Mouse (Mus musculus) limb, embryonic 11.5 days (tissue): Measurements from ENCODE around the gene Ifna7. TPM values are rescaled to one million over a fixed set of nuclear protein-coding genes. Genes with fewer than 3 reads are reported as not detected.
"Not testable (repeated sequence)": the region's sequence is repeated elsewhere in the genome, so short reads cannot be mapped to it uniquely, and the experiment has no call there.

Experiments used
- ATAC-seq: fragments of 200-750 bp; cut with Nextera tagmentation; 2 replicates; pipeline ENCODE4 v1.8.0; 2017; ENCODE audit warnings: low read depth; ENCODE audit not compliant: insufficient number of reproducible peaks, low FRiP score, low TSS enrichment
- DNase-seq: peaks from one replicate; pipeline ENCODE4 v3.0.0-alpha.2; 2015; ENCODE audit warnings: low spot score
- H3K27ac ChIP-seq: fragments of 300-500 bp; sonication (generic); replicated peaks from 2 replicates; pipeline ENCODE4 v1.5.1; 2014; ENCODE audit warnings: low read depth, mild to moderate bottlenecking, low read length
- H3K27me3 ChIP-seq: fragments of 300-500 bp; sonication (generic); 2 replicates; pipeline ENCODE4 v1.6.1; 2014; ENCODE audit warnings: mild to moderate bottlenecking, low read length, mixed read lengths; ENCODE audit not compliant: control insufficient read depth, insufficient read depth
- H3K36me3 ChIP-seq: fragments of 300-500 bp; sonication (generic); 2 replicates; pipeline ENCODE4 v1.6.1; 2014; ENCODE audit warnings: mild to moderate bottlenecking, low read length, moderate library complexity, mixed read lengths; ENCODE audit not compliant: control insufficient read depth, insufficient read depth
- H3K4me1 ChIP-seq: fragments of 300-500 bp; sonication (generic); 2 replicates; pipeline ENCODE4 v1.6.1; 2014; ENCODE audit warnings: low read length, mixed read lengths; ENCODE audit not compliant: control insufficient read depth, insufficient read depth
- H3K4me2 ChIP-seq: fragments of 300-500 bp; sonication (generic); 2 replicates; pipeline ENCODE4 v1.6.1; 2014; ENCODE audit warnings: low read depth, mild to moderate bottlenecking, moderate library complexity; ENCODE audit not compliant: severe bottlenecking
- H3K4me3 ChIP-seq: fragments of 300-500 bp; sonication (generic); 2 replicates; pipeline ENCODE4 v1.5.1; 2014; ENCODE audit warnings: low read depth, low read length
- H3K9ac ChIP-seq: fragments of 300-500 bp; sonication (generic); 2 replicates; pipeline ENCODE4 v1.6.1; 2014; ENCODE audit warnings: mild to moderate bottlenecking, low read length
- H3K9me3 ChIP-seq: fragments of 300-500 bp; sonication (generic); 2 replicates; pipeline ENCODE4 v1.6.1; 2016; ENCODE audit warnings: low read length; ENCODE audit not compliant: control insufficient read depth
- WGBS: fragments of 180-500 bp; shearing (Covaris S2); extraction: QIAGEN DNeasy Blood & Tissue Kit; methylation state at CpG from one replicate; pipeline ENCODE4 v1.1.7; 2014; 5-methylcytosine and 5-hydroxymethylcytosine counted together
- polyA plus RNA-seq: library from polyadenylated mRNA; unstranded; fragments of >200 nt; fragmentation: Nextera tagmentation; extraction: Ambion mirVana; gene quantifications from 2 replicates; pipeline ENCODE4 v1.2.1, GENCODE M21; 2014

Ifna7 gene
- polyA plus RNA-seq, 1 experiment from 2014 or later, result not detected

DNA sequence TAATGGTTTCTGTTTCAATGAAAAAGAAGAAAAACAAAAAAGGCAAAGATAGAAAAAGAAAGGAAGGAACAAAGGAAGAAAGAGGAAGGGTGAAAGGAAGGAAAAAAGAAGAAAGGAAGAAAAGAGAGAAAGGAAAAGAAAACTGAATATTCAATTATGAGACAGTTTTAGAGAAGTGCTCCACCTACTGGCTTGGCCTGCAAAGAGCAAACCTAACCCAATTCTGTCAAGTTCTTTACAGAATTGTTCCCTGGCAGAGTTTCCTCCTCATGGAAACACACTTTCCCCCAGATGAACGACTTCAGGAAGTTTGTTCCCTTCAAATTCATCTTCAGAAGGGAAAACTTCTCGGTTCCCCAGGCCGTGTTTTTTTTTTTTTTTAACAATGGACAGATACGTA is 7.0 kb downstream of the Ifna7 start:
- Histone ChIP-seq H3K27ac (no peak overlapping the region), H3K4me2 (no peak overlapping the region), H3K4me3 (no peak overlapping the region), H3K9me3 (no peaks in the 10 kb centered on the region), H3K4me1 (no peaks in the 10 kb centered on the region), H3K36me3 (no peaks in the 10 kb centered on the region), H3K27me3 (no peaks in the 10 kb centered on the region), H3K9ac (no peak overlapping the region)
- 24% methylated on average over 4 of the region's 4 CpGs for WGBS
- DNase-seq (peak; percentile 26), ATAC-seq (no peak)

DNA sequence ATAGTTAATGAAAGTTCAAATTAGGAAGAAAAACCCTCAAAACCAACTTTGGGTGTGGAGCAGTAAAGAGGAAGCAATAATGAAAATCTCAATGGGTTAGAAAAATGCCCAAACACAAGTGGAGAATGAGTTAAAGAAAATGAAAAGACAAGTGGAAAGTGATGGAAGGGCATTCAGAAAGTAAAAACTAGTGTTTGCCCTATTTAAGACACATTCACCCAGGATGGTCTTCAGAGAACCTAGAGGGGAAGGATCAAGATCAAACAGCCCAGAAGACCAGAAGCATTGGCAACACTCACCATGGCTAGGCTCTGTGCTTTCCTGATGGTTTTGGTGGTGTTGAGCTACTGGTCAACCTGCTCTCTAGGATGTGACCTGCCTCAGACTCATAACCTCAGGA is 11.1 kb downstream of the Ifna7 start, which contains the start of gene Ifna6:
Gene Ifna6, plus strand, starts transcription at position 301 of the 400 bp plus-strand sequence.
- not testable (repeated sequence) for H3K4me1 ChIP-seq, H3K4me3 ChIP-seq, H3K27me3 ChIP-seq, ATAC-seq, H3K27ac ChIP-seq, H3K4me2 ChIP-seq, H3K36me3 ChIP-seq, DNase-seq, H3K9ac ChIP-seq, H3K9me3 ChIP-seq

DNA sequence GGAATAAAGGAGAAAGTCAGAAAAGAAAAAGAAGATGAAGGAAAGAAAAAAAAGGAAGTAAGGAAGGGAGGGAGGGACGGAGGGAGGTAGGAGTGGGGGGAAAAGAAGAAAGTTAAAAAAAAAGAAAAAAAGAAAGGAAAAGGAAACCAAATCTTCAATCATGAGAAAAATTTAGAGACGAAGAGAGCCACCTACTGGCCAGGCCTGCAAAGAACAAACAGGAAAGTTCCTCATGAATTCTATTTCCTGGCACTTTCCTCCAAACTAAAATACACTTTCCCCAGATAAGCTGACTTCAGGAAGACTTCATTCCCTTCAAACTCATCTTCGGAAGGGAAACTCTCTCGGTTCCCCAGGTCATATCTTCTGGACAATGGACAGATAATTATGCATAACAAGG is 14.5 kb downstream of the Ifna7 start:
- 31% methylated on average over 4 of the region's 4 CpGs for WGBS
- no peaks in the 10 kb centered on the region for H3K27me3 ChIP-seq
- peak; percentile 38 for DNase-seq
- H3K9ac ChIP-seq, result no peak overlapping the region
- no peak overlapping the region for H3K4me3 ChIP-seq
- no peak overlapping the region for H3K27ac ChIP-seq
- no peaks in the 10 kb centered on the region for H3K36me3 ChIP-seq
- H3K4me1 ChIP-seq, result no peaks in the 10 kb centered on the region
- H3K9me3 ChIP-seq, result no peaks in the 10 kb centered on the region
- H3K4me2 ChIP-seq, result no peak overlapping the region
- no peak for ATAC-seq

DNA sequence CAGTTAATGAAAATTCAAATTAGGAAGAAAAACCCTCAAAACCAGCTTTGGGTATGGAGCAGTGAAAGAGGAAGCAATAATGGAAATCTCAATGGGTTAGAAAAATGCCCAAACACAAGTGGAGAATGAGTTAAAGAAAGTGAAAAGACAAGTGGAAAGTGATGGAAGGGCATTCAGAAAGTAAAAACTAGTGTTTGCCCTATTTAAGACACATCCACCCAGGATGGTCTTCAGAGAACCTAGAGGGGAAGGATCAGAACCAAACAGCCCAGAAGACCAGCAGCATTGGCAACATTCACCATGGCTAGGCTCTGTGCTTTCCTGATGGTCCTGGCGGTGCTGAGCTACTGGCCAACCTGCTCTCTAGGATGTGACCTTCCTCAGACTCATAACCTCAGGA is 19.2 kb downstream of the Ifna7 start, which contains the start of gene Ifna5:
Gene Ifna5, plus strand, starts transcription at position 301 of the 400 bp plus-strand sequence.
- DNase-seq, H3K27ac ChIP-seq, H3K9me3 ChIP-seq, H3K4me2 ChIP-seq, H3K9ac ChIP-seq, H3K36me3 ChIP-seq, H3K4me1 ChIP-seq, H3K4me3 ChIP-seq, H3K27me3 ChIP-seq, ATAC-seq: not testable (repeated sequence)
- WGBS, result 80% methylated on average over 1 of the region's 1 CpGs

DNA sequence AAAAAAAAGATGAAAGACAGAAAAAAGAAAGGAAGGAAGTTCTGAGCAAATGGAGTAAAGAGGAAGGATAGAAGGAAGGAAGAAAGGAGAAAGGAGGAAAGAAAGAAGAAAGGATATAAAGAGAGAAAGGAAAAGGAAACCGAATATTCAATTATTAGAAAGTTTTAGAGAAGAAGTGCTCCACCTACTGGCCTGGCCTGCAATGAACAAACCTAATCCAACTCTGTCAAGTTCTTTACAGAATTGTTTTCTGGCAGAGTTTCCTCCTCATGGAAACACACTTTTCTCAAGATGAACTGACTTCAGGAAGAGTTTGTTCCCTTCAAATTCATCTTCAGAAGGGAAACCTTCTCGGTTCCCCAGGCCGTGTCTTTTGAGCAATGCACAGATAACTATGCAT is 22.8 kb downstream of the Ifna7 start:
- Histone ChIP-seq H3K4me1 (no peaks in the 10 kb centered on the region), H3K4me2 (no peak overlapping the region), H3K9ac (no peak overlapping the region), H3K36me3 (no peaks in the 10 kb centered on the region), H3K27me3 (no peaks in the 10 kb centered on the region), H3K27ac (no peak overlapping the region), H3K9me3 (no peaks in the 10 kb centered on the region), H3K4me3 (no peak overlapping the region)
- no peak for ATAC-seq
- 53% methylated on average over 3 of the region's 3 CpGs for WGBS
- no peak for DNase-seq

DNA sequence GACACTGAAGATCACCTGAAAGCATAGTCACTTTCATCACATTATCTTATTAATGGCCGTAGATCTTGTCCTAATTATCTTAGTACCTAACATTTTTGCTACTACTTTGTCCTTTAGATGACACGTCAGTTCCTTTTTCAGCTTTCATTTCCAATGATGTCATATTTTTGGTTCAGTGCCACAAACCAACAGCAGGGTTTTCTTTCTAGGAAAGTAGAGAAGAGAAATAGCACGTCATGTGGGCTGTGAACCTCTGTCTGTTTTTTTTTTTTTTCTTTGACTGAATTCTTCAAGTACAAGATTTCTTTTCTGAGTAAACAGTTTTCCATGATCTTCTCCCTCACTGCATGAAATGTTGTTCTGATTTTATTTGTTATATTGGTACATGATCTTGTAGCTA is 24.0 kb downstream of the Ifna7 start:
- no peaks in the 10 kb centered on the region for H3K9me3 ChIP-seq
- no peak overlapping the region for H3K4me2 ChIP-seq
- DNase-seq (no peak), ATAC-seq (no peak)
- no peak overlapping the region for H3K4me3 ChIP-seq
- no peak overlapping the region for H3K9ac ChIP-seq
- H3K27me3 ChIP-seq, result no peaks in the 10 kb centered on the region
- H3K36me3 ChIP-seq, result no peaks in the 10 kb centered on the region
- no peaks in the 10 kb centered on the region for H3K4me1 ChIP-seq
- WGBS, result 82% methylated on average over 3 of the region's 3 CpGs
- H3K27ac ChIP-seq, result no peak overlapping the region

DNA sequence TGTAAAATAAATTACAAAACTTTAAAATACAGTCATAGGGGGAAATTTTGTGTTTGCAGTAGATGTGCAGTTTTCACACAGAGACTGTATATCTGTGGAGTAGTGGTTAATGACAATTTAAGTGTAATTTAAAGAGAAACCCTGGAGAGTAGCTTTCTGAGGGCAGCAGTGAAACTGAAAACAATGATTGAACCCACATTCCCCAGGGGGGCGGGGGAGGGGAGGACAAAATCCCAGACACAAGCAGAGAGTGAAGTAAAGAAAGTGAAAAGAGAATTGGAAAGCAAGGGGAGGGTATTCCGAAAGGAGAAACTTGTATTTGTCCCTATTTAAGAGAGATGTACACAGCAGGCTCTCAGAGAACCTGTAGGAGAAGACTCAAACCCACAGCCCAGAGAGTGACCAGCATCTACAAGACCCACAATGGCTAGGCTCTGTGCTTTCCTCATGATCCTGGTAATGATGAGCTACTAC is 25.4 kb downstream of the Ifna7 start, which contains the start of gene Ifna4:
Gene Ifna4, plus strand, starts transcription at position 424 of the 474 bp plus-strand sequence.
- Histone ChIP-seq H3K27me3 (no peaks in the 10 kb centered on the region), H3K4me2 (no peak within 1 kb of the TSS), H3K27ac (no peak within 1 kb of the TSS), H3K36me3 (no peaks in the 10 kb centered on the region), H3K9me3 (no peaks in the 10 kb centered on the region), H3K4me1 (no peaks in the 10 kb centered on the region), H3K4me3 (no peak within 1 kb of the TSS), H3K9ac (no peak within 1 kb of the TSS)
- 64% methylated on average over 2 of the region's 2 CpGs for WGBS
- DNase-seq (no peak), ATAC-seq (no peak)

DNA sequence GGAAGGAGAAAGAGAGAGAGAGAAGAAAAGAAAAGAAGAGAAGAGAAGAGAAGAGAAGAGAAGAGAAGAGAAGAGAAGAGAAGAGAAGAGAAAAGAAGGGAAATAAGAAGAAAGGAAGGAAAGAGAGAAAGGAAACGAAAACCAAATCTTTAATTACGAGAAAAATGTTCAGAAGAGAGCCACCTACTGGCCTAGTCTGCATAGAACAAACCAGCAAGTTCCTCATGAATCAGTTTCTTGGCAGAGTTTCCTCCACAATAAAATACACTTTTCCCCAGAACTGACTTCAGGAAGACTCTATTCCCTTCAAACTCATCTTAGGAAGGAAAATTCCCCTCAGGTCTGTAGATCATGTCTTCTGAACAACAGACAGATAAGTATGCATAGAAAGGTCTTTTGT is 29.3 kb downstream of the Ifna7 start:
- Histone ChIP-seq H3K27me3 (no peaks in the 10 kb centered on the region), H3K36me3 (no peaks in the 10 kb centered on the region), H3K9me3 (no peaks in the 10 kb centered on the region), H3K4me3 (no peak overlapping the region), H3K27ac (no peak overlapping the region), H3K4me2 (no peak overlapping the region), H3K4me1 (no peaks in the 10 kb centered on the region), H3K9ac (no peak overlapping the region)
- ATAC-seq (no peak), DNase-seq (no peak)
- whole genome bisulfite sequencing, result 70% methylated on average over 2 of the region's 2 CpGs

DNA sequence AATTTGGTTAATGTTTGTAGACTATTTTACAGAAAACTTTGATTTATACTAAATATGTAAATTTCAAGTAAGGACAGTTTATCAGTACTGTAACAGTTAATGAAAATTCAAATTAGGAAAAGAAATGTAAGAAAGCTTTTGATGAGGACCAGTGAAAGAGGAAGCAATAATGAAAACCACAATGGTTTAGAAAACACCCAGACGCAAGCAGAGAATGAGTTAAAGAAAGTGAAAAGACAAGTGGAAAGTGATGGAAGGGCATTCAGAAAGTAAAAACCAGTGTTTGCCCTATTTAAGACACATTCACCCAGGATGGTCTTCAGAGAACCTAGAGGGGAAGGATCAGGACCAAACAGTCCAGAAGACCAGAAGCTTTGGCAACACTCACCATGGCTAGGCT is 33.7 kb downstream of the Ifna7 start, which contains the start of gene Ifna1:
Gene Ifna1, plus strand, starts transcription at position 390 of the 400 bp plus-strand sequence.
- Histone ChIP-seq H3K9ac (no peak within 1 kb of the TSS), H3K4me2 (no peak within 1 kb of the TSS), H3K9me3 (no peaks in the 10 kb centered on the region), H3K27me3 (no peaks in the 10 kb centered on the region), H3K4me3 (no peak within 1 kb of the TSS), H3K27ac (no peak within 1 kb of the TSS), H3K36me3 (no peaks in the 10 kb centered on the region), H3K4me1 (no peaks in the 10 kb centered on the region)
- no peak for ATAC-seq
- no peak for DNase-seq
- 69% methylated on average over 1 of the region's 1 CpGs for WGBS
